Mouse (Mus musculus): Measurements from ENCODE around the gene Lrrc3.
"Not testable (repeated sequence)": the region's sequence is repeated elsewhere in the genome, so short reads cannot be mapped to it uniquely, and the experiment has no call there.

Gene Lrrc3

DNA sequence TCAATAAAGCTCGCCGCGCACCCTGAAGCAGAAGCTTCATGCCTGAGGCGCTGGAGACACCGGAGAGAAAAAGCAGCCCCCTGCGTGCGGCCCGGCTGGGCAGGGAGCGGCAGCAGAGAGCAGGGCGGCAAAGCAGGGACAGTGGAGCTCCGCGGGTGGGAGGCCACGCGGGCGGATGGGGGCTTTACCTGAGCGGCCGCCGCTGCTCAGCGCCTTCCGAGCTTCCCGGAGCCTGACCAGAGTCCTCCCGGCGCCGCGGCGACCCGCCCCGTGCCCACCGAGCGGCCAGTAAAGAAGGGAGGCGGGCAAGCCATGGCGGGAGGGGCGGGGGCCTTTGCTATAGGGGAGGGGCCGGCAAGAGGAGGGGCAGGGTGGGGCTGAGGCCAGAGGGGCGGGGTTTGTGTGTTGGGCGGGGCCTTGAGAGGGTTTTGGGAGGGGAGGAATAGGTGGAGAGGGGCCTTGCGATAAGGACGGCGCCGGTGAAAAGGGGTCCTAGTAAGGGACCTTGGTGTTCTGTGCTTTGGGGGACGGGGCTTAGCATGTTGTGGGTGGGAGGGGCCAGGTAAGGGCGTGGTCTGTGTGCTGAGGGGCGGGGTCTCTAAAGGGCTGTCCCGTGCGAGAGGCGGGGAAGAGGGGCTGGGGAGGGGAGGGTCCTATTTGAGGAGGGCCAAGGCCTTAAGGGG lies at the start of gene Lrrc3:
Gene Lrrc3 (minus strand): TSS at position 326 of the 683 bp plus-strand sequence.
- DNase-seq: peak; percentile 91 to 93

DNA sequence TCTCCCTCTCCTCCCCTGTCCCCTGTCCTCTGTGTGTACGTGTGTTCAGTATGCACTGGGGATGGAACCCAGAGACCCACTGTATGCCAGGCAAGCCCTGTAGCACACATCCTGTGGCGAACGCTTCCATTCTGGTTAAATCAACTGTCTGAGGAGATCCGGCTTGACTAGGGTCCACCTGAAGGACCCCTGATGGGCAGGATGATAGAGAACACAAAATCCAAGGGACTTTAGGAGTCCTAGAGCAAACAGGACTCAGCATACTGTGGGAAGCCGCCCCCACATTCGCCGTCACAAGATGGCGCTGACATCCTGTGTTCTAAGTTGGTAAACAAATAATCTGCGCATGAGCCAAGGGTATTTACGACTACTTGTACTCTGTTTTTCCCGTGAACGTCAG lies 48.1 kb upstream of the Lrrc3 start:
- DNase-seq: not testable (repeated sequence)

DNA sequence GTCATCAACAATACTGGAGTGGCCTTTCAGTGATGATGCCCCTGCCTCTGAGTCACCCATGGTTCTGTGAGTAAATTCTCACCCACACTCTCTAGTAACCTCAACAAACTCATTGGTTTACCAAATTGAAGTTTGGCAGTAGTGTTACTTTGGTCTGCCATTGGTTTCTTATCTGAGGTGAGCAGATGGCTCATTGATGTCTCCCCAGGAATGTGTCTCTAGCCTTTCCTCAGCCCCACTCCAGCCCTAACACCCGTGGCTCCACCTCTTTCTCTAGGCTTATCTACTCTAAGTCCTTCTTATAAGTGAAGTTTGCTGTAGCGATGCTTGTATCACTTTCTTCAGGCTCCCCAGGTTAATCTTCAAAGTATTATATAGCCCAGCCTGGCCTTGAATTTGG lies 37.3 kb upstream of the Lrrc3 start:
- no peak for DNase-seq

DNA sequence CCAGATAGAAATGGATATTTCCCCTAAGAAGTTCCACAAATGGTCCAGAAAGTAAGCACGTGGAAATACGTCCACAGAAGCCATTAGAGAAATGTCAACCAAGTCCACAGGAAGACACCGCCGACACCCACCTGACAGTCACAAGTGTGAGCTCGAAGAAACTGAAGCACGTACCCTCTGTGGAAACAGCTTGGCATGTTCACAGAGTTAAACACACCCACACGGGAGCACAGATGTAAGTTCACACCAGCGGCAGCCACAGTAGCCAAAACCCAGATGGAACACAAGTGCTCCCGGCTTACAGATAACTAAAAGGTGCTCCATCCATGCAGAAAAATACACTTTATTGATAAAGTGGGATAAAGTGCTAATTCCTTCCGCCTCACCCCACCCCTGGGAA lies 25.0 kb upstream of the Lrrc3 start:
- DNase-seq: no peak

DNA sequence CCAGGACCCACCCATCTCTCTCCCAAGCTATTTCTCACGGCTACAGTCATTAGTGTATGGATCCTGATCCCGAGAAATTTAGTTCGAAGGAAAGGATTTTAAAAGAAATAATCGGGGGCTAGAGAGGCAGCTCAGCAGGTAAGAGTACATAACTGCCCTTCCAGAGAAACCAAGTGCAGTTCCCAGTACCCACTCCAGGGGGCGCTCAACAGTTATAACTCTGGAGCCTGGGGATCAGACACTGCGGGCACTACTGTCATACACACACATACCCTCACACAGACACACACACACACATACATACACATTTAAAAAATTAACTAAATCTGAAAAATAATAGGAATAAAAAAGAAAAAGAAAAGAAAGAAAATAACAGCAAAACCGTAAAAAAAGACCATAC lies 23.8 kb upstream of the Lrrc3 start:
- DNase-seq: peak; percentile 70 to 79

DNA sequence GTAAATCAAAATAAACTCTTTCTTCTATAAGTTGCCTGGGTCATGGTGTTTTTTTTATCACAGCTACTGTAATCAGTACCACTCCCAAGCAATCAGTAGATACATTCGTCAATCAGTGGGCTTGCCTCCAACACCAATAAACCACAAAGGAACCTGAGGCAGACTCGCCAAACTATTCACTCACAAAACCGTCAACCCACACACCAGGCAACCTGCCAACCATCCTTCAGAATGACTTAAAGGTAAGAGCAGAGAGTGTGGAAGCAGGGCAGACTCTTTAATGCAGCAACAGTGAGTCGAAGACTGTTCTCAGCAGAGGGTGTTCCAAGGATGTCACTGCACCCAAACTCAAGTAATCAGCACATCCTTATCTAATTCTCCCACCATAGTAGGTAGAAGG lies 20.3 kb upstream of the Lrrc3 start:
- DNase-seq: no peak

DNA sequence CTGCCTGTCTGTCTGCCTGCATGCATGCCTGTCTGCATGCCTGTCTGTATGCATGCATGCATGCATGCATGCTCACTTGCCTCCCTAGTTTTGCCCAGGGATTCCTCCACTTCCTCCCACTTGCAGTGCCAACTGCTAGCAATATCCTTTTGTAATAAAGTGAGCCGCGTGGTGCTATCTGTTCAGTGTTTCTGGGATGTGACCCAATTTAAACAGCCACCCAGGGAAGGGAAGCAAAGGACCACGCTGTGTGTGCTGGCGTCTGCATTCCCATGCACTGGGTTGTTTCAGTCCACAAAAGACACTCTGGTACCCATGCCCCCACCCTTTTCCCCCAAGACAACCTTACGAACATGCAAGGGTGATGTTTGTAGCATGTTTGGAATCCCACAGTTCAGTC lies 18.7 kb upstream of the Lrrc3 start:
- DNase-seq: no peak

DNA sequence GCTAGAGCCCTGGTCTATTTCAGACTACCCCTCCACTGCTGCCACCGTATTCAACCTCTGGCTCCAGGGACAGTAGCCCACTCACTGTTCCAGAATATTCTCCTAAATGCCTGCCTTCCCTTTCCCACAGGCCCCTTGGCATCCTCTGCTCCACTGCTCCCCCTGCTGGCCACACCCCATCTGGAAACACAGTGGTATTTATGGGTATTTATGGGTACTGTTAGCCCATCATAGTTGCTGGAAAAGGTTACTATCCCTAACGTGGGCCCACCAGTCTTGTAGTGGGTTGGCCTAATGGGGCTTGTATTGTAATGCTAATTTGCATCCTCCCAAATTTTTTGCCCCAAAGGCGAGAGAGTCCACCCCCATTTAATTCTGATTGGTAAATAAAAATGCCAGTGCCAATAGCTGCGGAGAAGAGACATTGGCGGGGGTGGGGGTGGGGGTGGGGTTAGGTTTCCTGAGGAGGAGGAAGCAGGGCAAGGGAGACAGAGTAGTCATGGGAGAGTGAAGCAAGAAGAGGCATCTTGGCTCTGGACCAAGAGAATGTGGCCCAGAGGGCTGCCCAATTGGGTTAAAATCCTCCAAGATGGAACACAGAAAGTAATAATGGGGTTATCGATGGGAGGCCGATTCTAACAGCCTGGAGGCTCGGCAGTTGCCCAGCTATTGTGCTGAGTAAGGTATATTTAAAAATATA lies 14.4 kb upstream of the Lrrc3 start:
- DNase-seq: peak; percentile 77 to 78

DNA sequence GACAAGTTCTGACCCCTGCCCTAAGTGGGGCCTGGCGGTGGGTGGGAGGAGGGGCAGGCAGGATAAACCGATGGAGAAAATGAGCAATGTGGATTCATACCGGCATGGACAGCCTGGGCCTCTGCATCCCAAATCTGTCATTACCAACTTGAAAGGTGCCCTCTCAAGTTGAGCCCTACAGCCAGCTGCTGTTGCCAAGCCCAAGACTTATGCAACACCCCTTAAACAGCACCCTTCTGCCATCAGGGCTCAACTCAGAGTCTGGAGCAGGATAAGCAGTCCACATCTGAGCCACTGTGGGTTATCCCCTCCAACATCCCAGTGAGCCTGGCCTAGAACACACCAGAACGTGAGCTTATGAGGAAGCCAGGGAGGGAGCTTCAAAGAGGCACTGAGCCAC lies 11.0 kb upstream of the Lrrc3 start:
- DNase-seq: no peak

DNA sequence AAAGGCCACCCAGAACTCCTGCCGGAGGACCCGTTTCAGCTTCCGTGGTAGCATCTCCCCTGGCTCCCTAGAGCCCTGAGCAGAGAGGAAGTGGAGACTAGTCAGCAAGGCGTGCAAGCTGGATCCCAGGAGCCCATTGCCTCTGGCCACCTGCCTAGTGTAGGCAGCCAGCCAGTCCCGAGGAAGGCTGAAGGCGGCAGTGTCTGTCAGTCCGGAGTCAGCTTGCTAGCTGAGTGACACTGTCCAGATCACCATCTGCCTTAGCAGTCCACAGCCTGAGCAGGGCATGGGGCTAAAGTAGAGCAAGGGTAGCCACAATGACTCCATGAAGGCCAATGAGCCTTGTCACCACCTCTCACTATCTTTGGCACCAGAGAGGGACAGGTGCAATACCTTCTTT lies 10.3 kb upstream of the Lrrc3 start:
- DNase-seq: peak; percentile 47 to 64

DNA sequence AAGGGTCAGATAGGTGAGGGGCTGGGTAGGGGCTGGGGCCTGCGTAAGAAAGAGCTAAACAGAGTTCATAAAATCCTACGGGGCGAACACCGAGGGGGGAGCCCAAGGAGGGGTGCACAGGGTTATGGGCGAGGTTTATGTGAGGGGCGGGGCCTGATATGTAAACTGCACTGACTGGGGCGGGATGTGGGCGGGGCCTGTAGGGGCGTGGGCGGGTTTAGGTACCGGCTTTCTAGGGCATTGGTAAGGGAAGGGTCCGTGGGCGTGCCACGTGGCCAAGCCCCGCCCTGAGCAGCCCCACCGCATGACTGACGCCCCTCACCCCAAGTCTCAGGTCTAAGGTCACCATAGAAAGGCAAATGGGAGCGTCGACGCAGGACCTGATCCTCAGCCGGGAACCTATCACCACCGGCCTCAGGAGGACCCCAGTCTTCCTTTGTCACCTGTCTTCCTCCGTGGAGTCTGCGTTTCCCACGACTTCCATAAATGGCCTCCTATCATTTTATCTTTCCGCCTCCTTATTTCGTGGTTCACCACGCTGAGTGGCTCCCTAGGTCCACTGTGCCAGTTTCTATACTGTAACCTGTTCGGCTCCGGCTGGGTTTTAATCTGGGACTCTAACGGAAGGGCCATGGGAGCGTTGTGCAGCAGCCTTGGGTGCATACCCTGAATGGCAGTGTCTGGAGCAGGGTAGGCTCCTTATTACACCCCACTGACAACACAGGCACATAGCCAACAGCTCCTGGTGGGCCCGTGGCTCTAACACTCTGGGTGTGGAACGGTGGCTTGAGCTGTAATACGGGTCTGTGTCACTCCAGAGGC lies 769 bp upstream of the Lrrc3 start:
- peak; percentile 88 to 90 for DNase-seq

DNA sequence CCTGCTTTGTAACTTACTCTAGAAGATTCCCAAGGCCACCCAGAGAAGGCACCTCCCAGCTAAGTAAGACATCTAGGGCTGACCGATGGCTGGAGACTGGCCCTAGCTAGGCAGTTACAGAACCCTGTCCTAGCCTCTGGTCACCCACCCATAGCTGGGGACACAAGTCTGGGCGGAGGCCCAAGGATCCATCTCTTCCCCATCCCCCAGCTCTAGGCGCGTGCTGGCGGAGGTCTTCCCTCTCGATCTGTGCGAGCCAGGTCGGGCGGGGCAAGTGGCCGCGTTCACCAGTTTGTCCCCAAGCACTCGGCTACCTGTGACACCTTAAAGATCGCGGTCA lies 495 bp downstream of the Lrrc3 start:
- DNase-seq: peak; percentile 82

DNA sequence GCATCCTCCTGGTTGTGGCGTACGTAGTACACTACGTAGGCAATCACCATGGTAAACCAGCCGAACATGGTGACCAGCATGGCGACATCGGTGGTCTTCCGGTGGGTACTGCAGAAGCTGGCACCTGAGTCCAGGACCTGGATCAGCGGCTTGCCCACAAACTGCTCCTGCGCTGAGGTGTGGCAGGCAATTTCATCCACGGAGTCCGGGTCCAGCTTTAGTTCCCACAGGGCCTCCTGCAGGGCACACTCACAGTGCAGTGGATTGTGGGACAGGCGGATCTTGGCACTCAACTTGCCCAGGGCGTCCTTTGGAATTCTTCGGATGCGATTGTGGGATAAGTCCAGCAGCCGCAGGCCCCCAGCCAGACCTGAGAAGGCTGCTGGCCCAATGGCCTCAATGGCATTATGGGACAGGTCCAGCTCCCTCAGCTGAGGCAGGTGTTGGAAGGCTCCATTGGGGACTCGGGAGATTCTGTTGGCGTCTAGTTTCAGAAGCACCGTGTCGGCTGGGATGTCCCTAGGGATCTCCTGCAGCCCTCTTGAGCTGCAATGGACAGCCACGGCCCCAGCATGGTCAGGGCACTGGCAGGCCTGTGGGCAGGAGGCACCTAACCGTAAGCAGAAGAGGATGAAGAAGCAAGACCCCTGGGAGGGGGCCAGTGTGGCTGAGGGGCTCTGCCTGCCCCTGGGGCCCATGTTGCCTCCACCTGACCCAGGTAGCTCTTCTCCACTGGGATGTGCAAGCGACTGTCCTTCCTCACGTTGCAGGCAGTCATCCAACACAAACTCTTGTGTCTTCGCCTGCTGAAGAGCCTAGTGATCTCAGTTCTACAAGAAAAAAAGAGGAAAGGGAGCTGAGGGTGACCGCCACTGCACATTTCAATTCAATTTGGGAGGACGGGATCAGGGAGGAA lies 1.2 kb downstream of the Lrrc3 start:
- peak; percentile 33 to 37 for DNase-seq

DNA sequence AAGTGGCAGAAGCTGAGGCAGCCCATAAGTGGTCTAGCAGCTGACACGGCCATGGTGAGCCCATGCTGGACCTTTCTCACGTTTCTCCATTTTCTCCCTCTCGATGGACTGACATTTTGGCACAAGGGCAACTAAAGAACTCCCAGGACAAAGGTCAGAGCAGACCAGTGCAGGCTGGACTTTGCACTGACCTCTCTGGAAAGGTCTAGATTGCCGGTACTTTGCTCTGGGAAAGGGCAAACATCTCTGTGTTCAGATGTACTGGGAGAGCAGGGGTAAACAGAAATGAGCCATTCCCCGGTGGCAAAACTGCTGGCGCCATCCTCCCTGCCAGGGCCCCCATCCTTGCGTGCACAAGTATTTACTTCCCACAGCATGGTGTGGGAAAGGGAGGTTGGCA lies 2.2 kb downstream of the Lrrc3 start:
- DNase-seq: no peak

DNA sequence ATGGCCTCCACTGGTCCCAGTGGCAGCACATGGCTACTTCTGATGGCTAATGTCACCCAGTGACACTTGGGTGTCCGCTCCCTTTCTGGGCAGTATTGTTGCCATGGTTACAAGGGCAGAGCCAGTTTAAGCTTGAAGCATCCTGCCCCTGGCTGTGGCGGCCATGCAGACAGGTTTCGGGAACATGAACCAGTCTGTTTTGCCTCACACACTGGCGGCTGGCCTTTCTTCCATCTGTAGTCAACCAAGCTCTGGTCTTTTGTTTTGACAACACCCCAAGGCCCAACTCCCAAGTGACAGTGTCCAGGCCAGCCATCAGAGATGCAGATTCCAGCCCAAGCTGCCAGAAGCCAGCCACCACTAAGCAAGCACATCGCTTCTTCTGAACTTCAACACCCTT lies 6.8 kb downstream of the Lrrc3 start:
- no peak for DNase-seq

DNA sequence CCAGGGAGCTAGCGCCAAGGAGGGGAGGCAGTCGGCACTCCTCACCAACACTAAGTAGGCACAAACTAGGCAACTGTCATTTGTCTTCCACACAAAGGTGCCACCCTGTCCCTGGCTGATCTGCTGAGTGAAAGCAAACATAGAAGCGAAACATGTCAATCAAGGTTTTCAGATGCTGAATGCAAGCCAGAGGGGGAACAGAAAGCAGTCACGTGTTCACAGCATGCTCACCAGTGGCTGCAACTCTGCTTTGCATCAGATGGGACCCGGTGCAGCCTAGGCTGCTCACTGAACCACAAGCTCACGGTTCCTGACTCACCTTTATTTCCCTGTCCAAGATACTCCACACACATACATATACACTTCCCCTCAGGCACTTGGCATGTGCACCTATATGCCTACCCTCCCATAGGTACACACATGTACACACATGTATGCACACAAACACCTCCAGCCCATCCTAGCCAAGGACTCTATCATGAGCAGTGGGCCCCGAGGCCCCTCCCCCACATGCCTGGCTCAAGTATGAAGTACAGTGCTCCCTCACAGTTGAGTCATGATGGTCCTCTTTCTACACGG lies 11.3 kb downstream of the Lrrc3 start:
- no peak for DNase-seq

DNA sequence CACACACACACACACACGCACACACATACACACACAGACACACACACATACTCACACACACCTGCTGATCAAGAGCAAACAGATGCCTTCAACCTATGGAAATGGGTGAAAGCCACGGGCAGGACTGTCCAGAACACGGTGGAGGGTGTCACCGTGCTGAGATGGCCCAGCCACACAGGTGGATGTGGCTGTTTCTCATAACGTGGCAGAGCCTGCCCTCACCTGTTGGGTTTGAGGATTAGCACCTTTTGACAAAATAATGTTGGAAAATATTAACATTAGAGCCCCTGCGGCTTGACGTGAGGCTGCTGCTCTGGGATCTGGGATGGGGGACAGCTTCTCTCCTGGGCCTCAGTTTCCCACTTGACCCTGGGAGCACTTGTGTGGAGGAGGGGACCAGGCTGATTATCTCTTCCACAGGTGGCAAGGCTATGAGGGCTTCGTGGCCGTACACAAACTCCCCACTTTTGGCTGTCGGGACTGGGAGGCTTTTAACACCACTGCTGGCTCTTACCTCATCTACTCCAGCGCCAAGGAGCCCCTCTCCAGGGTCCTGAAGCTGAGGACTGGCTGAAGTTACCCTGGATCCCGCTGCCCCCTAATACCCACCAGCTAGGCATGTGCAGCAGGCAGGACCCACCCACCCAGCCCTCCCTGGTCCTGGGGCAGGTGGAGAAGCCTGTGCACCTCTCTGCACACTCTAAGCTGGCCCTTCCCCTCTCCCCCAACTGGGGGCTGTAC lies 16.2 kb downstream of the Lrrc3 start:
- peak in 1 of 2 experiments; percentile 32 for DNase-seq

DNA sequence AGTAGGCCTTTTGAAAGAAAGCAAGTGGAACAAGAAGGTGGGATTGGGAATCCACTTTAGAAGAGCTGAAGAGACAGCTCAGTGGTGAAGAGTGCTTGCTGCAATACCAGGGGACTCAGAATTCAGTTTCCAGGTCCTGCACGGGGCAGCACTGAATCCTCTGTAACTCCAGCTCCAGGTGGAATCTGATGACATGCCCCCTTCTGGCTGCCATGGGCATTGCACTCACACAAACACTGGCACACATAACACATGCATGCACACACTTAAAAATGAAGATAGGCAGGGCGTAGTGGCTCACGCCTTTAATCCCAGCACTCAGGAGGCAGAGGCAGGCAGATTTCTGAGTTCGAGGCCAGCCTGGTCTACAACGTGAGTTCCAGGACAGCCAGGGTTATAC lies 19.8 kb downstream of the Lrrc3 start:
- no peak for DNase-seq

DNA sequence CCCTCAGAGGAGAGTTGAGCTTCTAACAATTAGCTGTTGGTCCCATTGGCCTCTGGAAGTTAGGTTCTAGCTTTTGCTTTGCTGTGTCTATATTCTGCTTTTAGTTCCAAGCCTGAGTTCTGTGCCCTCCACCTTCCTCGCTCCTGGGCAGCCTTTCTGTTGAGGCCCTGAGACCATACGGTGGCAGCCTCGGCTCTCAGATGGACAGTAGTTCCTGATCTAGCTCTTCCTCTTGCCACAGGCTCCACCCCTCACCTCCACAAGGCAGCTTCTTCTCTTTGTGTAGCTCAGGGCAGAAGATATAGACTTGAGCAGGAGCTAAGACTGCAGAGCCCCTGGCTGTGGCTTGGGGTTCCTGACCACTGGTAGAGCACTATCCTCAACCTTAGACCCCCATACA lies 22.0 kb downstream of the Lrrc3 start:
- DNase-seq: no peak

DNA sequence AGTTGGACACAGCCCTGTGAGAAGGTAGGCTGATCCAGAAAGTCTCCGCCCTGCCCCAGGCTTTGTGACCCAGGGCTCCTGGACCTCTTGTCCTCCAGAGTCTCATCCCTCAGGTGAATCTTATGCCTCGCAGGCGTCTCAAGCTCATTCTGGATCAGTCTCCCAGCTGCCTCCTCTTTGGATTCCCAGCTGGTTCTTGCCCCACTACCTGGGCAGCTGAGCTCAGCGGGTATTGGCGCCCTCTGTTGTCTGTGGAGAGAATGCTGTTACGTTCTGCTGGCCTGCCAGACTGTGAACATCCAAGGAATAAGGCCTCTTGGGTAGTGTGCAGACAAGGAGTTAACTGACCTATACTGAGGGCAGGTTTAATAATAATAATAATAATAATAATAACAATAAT lies 23.4 kb downstream of the Lrrc3 start:
- DNase-seq: peak; percentile 50 to 52

DNA sequence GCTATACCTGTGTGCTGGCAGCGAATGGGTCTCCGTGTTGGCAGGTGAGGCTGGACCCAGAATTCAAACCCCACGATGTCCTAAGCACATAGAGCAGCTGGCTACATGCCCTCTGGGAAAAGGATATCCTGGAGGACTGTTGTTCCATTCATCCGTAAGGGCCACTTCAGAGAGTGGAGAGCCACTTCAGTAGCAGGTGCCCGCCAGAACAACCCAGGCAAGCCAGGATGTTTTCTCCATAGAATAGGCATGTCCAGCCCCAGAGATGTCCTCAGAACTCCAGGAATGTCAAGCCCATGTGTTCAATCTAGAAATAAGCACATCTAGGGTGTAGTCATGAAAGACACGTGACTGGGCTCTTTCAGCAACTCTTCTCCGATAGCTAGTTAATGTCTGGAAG lies 32.7 kb downstream of the Lrrc3 start:
- DNase-seq: no peak

DNA sequence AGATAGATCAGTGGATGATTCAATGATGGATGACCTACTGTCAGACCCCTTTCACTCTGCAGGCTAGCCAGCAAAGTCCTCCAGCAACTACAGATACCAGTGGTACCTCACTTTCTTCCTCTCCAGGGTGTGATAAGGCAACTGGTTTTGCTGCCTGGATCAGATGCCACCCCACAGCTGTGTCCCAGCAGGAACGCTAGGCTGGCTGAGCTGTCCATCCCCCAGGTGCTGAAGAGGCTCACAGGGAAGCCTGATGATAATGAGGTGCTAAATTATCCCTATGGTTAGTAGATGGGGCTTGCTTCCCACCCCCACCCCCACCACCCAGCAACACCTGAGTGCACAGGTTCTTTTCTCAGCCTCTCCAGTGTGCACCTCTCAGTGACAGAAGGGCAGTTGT lies 34.8 kb downstream of the Lrrc3 start:
- no peak for DNase-seq
